Mouse (Mus musculus) macrophage (primary cell): ENCODE data around the gene Ptprn2. TPM values are rescaled to one million over a fixed set of nuclear protein-coding genes. Genes with fewer than 3 reads are reported as not detected.
"Not testable (repeated sequence)": the region's sequence is repeated elsewhere in the genome, so short reads cannot be mapped to it uniquely, and the experiment has no call there.

Experiments
- H3K27ac ChIP-seq: fragments of 350-480 bp; formaldehyde crosslinking; 2 replicates; pipeline ENCODE4 v1.9.0; 2021
- H3K36me3 ChIP-seq: fragments of 350-480 bp; formaldehyde crosslinking; 2 replicates; pipeline ENCODE4 v1.9.0; 2021; ENCODE audit errors: inconsistent target
- H3K4me3 ChIP-seq: fragments of 350-480 bp; formaldehyde crosslinking; 2 replicates; pipeline ENCODE4 v1.9.0; 2021; ENCODE audit errors: inconsistent target
- H3K79me2 ChIP-seq: fragments of 350-480 bp; formaldehyde crosslinking; 2 replicates; pipeline ENCODE4 v1.9.0; 2021; ENCODE audit errors: inconsistent target
- WGBS: methylation state at CpG from one replicate; pipeline ENCODE4 v1.1.7; 2026; ENCODE audit warnings: inconsistent platforms; ENCODE audit not compliant: missing documents; 5-methylcytosine and 5-hydroxymethylcytosine counted together
- polyA plus RNA-seq: library from polyadenylated mRNA; stranded (reverse); fragments of 250-400 nt; gene quantifications from 3 replicates; pipeline ENCODE4 v1.2.4, GENCODE M21; 2018; ENCODE audit warnings: inconsistent platforms

The Ptprn2 gene
- polyA plus RNA-seq, 1 experiment from 2014 or later = 0.06 TPM

DNA sequence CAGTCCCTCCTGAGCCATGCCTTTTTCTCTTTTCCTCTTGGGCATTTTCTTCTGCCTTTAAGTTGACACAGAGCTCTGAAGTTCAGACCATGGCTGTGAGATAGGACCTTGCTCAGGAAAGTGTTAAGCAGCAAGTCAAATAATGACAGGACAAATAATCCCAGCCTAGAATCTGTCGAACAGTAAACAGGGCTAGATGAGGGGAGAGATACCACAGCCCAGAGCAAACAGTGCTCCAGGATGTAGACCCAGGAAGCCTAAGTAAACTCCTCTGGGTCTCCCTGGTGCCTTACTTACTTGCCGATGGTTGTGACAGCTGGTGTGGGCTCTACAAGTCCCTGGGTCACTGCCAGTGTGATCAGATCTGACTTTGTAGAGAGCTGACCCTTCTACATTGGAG, 1.9 kb upstream of the Ptprn2 start:
- no peaks in the 10 kb centered on the region for H3K79me2 ChIP-seq
- no peak overlapping the region for H3K27ac ChIP-seq
- 41% methylated on average over 2 of the region's 2 CpGs for WGBS
- no peak overlapping the region for H3K4me3 ChIP-seq
- no peaks in the 10 kb centered on the region for H3K36me3 ChIP-seq

GRCm38 (mm10) chr12:116484991-116485390, 529 bp upstream of the Ptprn2 start:
- Histone ChIP-seq H3K4me3 (no peak overlapping the region), H3K79me2 (no peaks in the 10 kb centered on the region)
- WGBS = 78% methylated on average over 8 of the region's 8 CpGs

GRCm38 (mm10) chr12:116486404-116486730, 847 bp downstream of the Ptprn2 start:
- no peak overlapping the region for H3K27ac ChIP-seq
- 10% methylated on average over 10 of the region's 10 CpGs for WGBS
- no peaks in the 10 kb centered on the region for H3K36me3 ChIP-seq
- peak overlapping the region; percentile 5; the same call in 1 of the 2 replicates for H3K4me3 ChIP-seq
- no peaks in the 10 kb centered on the region for H3K79me2 ChIP-seq

More at GRCm38 (mm10) chr12:116484991-116485390, 529 bp upstream of the Ptprn2 start:
- H3K27ac ChIP-seq = no peak overlapping the region
- H3K36me3 ChIP-seq = no peaks in the 10 kb centered on the region

DNA sequence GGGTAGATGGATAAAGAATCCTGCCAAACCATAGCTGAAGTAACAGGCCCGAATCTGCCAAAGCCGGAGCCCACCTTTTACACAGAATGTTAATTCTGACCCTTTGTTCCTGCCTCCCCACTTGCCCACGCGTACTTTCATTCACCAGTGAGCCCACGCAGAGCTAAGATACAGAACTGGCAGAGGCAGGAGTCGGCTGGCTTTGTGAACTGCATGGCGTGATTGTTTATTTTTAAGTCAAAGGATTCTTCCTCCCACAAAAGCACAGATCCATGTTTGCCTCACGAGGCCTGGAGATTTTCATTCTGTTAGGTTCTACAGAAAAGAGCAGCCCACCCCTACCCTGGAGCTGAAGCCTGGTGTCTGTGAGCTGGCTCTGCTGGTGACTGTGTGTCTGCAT, 3.3 kb downstream of the Ptprn2 start:
- Histone ChIP-seq H3K27ac (no peak overlapping the region), H3K79me2 (no peaks in the 10 kb centered on the region), H3K4me3 (no peak overlapping the region), H3K36me3 (no peaks in the 10 kb centered on the region)
- 78% methylated on average over 8 of the region's 8 CpGs for WGBS

DNA sequence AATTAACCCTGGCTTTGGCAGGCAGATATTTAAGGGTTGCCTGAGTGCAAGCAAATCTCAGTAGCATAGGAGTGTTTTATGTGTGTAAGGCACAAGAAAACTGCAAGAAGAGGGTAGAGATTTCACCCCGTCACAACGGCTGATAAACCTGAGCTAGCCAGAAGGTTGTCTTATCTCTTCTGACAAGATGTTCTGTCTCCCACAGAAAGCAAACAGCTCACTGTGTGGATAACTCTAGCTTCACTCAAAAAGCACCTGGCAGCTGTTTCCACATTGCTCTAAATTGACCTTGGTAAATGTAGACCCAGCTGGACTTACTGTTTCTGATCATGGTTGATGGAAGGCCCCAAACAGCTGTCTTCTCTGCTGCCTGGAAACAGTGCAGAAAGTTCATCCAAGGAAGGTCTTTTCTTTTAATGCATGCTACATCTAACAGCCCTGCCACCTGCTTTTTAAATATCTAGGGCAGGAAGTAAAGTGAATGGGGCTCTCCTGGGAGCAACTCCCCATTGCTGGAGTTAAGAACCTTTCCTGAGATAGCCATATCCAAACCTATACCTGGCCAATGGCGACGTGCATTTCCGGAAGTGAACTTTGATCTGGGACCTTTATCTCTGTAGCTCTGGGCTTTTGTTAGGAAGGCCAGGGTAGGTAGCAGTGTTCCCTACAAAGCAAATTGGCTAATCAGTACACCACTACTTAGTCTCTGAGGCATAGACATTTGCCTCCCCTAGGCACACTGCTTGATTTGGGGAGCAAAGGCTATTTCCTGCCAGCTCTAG, 5.2 kb downstream of the Ptprn2 start:
- no peak overlapping the region for H3K27ac ChIP-seq
- H3K4me3 ChIP-seq = no peak overlapping the region
- H3K36me3 ChIP-seq = no peaks in the 10 kb centered on the region
- 86% methylated on average over 5 of the region's 5 CpGs for WGBS
- H3K79me2 ChIP-seq = no peaks in the 10 kb centered on the region

GRCm38 (mm10) chr12:116498666-116499065, 13.1 kb downstream of the Ptprn2 start:
- H3K4me3 ChIP-seq = no peak overlapping the region
- H3K36me3 ChIP-seq = no peaks in the 10 kb centered on the region
- H3K79me2 ChIP-seq = no peaks in the 10 kb centered on the region
- H3K27ac ChIP-seq = no peak overlapping the region

DNA sequence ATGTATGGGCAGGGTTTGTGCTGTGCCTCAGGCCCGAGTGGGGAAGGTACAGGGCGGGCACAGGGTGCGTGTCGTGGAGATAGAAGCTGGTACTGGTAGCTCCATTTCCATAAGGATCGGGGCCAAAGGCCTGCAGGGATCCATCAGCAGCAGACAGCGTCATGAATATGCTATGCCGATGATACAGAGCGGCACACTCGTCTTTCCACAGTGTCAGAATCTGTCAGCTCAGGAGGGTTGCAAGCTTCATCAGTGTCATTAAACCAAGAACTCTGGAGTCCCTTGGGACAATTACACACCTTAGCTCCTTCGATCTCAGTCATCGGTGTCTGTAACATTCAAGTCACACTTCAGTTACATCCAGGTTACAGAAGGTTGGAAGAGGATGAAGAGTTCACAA, 15.1 kb downstream of the Ptprn2 start:
- H3K27ac ChIP-seq = no peak overlapping the region
- no peak overlapping the region for H3K4me3 ChIP-seq
- WGBS = 93% methylated on average over 11 of the region's 11 CpGs
- no peaks in the 10 kb centered on the region for H3K36me3 ChIP-seq
- H3K79me2 ChIP-seq = no peaks in the 10 kb centered on the region

DNA sequence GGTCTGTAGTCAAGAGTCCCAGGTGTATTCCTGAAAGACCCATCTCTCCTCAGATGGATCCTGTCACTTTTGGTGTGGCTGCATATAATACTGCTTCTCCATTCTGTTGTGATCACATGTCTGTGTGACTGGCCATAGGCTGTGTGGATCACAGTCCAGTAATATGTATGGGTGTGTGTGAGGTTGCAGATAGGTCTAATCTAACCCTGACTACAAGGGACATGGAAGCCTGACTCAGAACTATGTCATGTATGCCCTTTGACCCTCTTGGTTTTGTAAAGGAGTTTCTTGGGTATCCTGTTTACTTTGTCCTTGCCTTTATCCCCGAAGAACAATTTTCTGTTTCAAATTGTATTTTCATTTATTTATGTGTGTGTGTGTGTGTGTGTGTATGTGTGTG, 27.0 kb downstream of the Ptprn2 start:
- Histone ChIP-seq H3K36me3 (no peaks in the 10 kb centered on the region), H3K27ac (no peak overlapping the region), H3K4me3 (no peak overlapping the region), H3K79me2 (no peaks in the 10 kb centered on the region)
- 100% methylated on average over 1 of the region's 1 CpGs for WGBS

GRCm38 (mm10) chr12:116513788-116514187, 28.3 kb downstream of the Ptprn2 start:
- H3K4me3 ChIP-seq, H3K36me3 ChIP-seq, H3K79me2 ChIP-seq, H3K27ac ChIP-seq: not testable (repeated sequence)
- WGBS = 83% methylated on average over 2 of the region's 2 CpGs

DNA sequence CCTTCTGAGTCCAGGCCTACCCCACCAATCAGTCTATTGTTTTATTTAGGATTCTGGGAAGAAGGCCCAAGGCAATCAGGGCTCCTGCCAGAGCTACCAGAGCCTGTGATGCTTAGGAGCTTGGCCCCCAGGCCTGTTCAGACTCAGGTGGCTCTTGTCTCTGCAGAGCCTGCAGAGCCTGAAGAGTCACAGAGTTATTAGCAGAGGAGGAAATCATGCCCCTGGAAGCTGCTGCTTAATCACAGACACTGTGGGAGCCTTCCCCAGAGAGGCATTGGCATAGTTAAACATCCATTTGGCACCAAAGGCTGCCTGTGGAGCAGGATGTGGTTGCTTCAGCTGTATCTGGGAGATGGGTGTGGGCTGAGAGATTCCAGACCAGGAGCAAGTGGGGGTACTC, 30.3 kb downstream of the Ptprn2 start:
- H3K27ac ChIP-seq = no peak overlapping the region
- H3K36me3 ChIP-seq = no peaks in the 10 kb centered on the region
- H3K4me3 ChIP-seq = no peak overlapping the region
- no peaks in the 10 kb centered on the region for H3K79me2 ChIP-seq

DNA sequence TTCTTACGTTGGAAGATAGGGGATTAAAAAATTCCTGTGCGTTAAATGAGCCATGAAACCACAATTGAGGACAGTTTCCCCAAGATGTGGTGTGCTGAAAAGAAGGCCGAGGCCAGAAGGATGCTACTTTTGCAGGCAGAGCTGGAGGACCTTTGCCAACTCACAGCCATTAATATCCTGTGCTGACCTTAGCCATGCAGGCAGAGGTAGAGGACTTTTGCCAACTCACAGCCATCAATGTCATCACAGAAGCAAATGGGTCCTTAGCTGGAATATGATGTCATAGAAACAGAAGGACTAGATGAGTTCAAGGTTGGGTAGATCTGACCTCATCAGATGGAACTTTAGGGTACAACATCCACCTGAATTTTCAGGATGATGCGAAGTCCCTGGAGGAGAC, 43.3 kb downstream of the Ptprn2 start:
- 84% methylated on average over 4 of the region's 4 CpGs for WGBS
- H3K4me3 ChIP-seq = no peak overlapping the region
- no peaks in the 10 kb centered on the region for H3K79me2 ChIP-seq
- no peaks in the 10 kb centered on the region for H3K36me3 ChIP-seq
- H3K27ac ChIP-seq = no peak overlapping the region

- H3K36me3 ChIP-seq = no peaks in the 10 kb centered on the region
- no peak overlapping the region for H3K27ac ChIP-seq
- H3K4me3 ChIP-seq = no peak overlapping the region
- no peaks in the 10 kb centered on the region for H3K79me2 ChIP-seq
Measured at GRCm38 (mm10) chr12:116533281-116533680, 47.8 kb downstream of the Ptprn2 start.

DNA sequence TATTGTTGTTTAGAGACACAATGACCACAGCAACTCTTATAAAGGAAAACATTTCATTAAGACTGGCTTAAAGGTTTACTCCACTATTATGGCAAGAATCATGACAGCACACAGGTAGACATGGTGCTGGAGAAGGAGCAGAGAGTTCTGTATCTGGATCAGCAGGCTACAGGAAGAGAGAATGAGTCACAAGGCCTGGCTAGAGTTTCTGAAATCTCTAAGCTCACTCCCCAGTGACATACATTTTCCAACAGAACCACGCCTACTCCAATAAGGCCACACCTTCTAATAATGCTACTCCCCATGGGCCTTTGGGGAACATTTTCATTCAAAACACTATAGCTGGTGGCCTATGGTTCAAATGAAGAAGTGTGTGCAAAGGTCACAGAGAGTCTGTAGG, 53.8 kb downstream of the Ptprn2 start:
- 93% methylated on average over 1 of the region's 1 CpGs for whole genome bisulfite sequencing

GRCm38 (mm10) chr12:116540608-116541007, 55.1 kb downstream of the Ptprn2 start:
- no peaks in the 10 kb centered on the region for H3K36me3 ChIP-seq
- H3K79me2 ChIP-seq = no peaks in the 10 kb centered on the region
- no peak overlapping the region for H3K4me3 ChIP-seq
- 100% methylated on average over 1 of the region's 1 CpGs for WGBS
- no peak overlapping the region for H3K27ac ChIP-seq

More for the DNA sequence above, 53.8 kb downstream of the Ptprn2 start:
- no peak overlapping the region for H3K27ac ChIP-seq
- no peaks in the 10 kb centered on the region for H3K36me3 ChIP-seq
- H3K79me2 ChIP-seq = no peaks in the 10 kb centered on the region
- H3K4me3 ChIP-seq = no peak overlapping the region

- 60% methylated on average over 1 of the region's 1 CpGs for WGBS
- Histone ChIP-seq H3K4me3 (no peak overlapping the region), H3K79me2 (no peaks in the 10 kb centered on the region), H3K36me3 (no peaks in the 10 kb centered on the region), H3K27ac (no peak overlapping the region)
Measured at GRCm38 (mm10) chr12:116550031-116550430, 64.5 kb downstream of the Ptprn2 start.

GRCm38 (mm10) chr12:116551516-116551915, 66.0 kb downstream of the Ptprn2 start:
- Histone ChIP-seq H3K4me3 (no peak overlapping the region), H3K79me2 (no peaks in the 10 kb centered on the region), H3K27ac (no peak overlapping the region), H3K36me3 (no peaks in the 10 kb centered on the region)
- WGBS = 91% methylated on average over 7 of the region's 7 CpGs
